Mouse (Mus musculus) left cerebral cortex, postnatal 4 days (tissue): ENCODE results near the gene Tgfb3. TPM values are rescaled to one million over a fixed set of nuclear protein-coding genes. Genes with fewer than 3 reads are reported as not detected.

Source experiments
- DNase-seq: peaks from one replicate; pipeline ENCODE4 v3.0.0-alpha.2; 2022
- intact Hi-C: fragments of 180-260 bp; cut with DNase I; formaldehyde crosslinking; loops from one replicate; pipeline ENCODE4 v1.15.1; 2025
- total RNA-seq, 2 experiments: library from RNA; stranded (reverse); gene quantifications; 2 replicates each; pipeline ENCODE4 v1.2.3; 2021

The Tgfb3 gene
- total RNA-seq, 2 experiments from 2014 or later: 6.5 to 7.0 TPM

DNA sequence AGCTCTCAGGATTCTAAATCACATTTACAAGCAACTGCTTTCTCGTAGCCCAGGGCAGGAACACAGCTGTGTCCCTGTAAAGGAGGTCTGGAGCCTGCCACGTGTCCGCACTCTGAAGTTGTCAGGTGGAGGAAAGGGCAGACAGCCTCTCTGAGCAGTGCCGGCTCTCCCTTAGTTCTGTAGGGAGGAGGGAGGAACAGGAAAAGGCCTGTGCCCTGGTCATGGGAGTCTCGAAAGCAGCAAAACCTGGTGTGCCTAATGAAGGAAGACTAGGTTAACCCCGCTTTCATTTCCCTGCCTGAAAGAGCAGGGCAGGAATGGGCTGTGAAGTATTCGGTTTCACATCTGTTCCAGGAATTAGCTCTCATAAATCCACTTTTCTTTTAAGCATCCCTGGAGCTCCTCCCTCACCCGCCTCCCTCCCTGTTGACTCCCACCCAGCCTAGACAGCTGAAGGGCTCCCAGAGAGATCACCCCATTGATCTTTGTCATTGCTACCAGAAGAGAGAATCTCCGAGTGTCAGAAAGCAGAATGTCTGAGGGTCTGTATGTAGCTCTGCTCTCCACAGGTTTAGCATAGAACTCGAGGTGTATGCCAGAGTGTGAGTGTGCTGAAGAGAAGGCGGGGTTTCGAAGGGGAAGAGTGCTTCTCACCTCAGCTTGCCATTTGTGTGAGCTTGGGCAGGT lies 41.5 kb downstream of the Tgfb3 start:
- DNase-seq: no peak
- intact Hi-C loops: no loop called here

- intact Hi-C loops: no loop called here
- peak; percentile 54 for DNase-seq
Measured at GRCm38 (mm10) chr12:86036368-86037166, 42.3 kb downstream of the Tgfb3 start.

DNA sequence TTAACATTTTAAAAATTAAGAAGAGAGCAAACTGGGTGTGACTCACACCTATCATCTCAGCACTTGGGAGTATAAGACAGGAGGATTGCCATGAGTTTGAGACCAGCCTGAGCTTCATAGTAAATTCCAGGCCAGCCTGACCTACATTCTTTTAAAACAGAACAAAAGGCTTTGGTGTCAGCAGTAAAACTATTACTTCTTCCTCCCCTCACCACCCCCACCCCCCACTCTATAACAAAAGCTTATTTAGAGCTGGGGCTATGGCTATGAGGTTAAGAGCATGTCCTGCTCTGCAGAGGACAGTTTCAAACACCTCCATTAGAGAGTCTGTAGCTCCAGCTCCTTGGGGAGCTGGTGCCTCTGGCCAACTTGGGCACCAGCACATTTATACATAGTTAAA lies 43.3 kb downstream of the Tgfb3 start:
- intact Hi-C loops: no loop called here
- DNase-seq: no peak

DNA sequence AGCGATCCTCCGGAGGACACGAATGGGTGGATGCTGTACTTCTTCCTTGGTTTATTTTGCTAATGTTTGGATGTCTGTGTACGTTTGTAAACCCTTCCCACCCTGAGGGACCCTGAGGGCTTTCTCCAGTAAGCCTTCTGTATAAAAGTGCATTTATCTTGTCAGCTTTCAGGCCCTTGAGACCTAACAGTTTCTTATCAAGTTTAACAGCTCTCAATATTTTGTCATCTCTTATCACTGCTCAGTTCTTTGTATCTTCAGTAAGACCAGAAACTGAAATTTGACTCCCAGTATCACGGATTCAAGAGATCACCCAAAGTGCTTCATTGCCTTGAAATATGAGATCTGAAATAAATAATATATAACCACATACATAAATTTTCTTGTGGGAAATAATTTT lies 47.9 kb downstream of the Tgfb3 start:
- intact Hi-C loops: no loop called here
- DNase-seq: no peak

GRCm38 (mm10) chr12:86027747-86028146 lies 51.1 kb downstream of the Tgfb3 start:
- no peak for DNase-seq
- intact Hi-C loops: no loop called here

- intact Hi-C loops: no loop called here
- peak; percentile 63 for DNase-seq
Measured at GRCm38 (mm10) chr12:86027000-86027399, 51.8 kb downstream of the Tgfb3 start.

DNA sequence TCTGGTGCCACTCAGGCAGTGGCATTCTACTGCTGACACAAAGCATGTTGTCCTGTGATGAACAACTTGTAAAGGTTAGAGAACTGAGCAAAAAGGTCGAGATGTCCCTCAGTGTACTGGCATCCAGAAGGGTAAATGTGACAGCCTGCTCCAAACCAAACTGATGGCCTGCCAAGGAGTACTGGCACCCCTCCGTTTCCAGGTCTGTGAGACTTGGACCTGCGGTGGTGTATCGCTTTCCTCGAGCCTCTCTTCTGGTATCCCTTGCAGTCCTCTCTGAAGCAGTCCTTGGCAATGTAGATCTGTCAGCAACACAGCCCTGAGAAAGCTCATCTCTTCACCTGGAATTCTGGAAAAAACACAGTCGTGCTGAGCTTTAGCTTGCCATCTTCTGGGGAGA lies 53.4 kb downstream of the Tgfb3 start:
- DNase-seq: no peak
- intact Hi-C loops: no loop called here

DNA sequence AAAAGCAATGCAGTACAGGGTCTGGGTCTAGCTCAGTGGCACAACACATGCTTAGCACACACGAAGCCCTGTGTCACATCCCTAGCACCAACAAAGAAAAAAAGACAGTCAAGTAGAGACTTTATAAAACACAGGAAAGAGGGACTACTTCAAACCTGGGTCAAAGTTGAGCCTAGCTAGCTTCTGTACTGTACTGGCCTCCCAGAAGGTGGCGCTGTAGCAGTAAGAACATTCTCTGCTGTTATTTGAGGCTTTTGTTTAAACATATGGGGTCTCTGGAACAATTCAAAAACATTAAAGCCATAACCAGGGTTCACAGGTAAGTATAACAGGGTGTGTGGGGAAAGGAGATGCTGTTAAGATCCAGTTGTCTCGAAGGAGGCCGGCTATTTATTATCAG lies 54.4 kb downstream of the Tgfb3 start:
- intact Hi-C loops: no loop called here
- DNase-seq: peak; percentile 48

DNA sequence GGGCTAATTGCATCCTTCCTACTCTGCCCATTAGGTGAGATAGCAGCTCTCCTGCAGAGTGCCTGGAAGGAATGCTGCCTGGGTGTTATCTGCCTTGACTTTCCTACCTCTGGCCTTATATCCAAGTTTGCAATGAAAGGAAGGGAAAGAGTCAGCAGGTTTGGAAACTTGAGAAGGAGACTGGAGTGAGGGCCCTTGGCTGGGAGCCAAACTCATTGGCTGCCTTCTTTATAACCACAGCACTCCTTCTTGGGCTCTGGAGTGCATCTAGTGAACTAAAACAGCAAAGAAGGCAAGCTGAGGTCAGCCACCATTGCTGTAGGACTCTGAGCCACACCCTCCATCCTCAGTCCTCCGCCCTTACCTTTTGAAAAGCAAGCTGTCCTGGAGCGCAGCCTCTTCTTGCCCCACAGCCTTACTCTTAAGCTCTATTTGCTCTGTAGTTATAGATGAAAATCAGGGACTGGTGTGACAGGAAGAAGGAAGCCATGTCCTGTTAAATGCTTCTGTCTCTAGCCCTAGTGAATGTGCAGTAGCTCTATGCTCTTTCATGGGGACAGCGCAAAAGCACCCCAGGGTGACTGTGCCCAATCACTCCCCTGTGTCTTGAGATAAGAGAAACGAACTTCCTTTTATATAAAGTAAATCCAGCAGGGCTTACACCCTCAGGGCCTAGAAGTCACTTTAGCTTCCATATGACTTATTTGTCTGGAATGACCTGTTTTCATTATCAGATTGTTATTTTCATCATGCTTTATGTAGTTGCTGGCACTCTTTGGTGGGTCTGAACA lies 55.6 kb downstream of the Tgfb3 start:
- intact Hi-C loops: no loop called here
- DNase-seq: peak; percentile 43

- DNase-seq: no peak
- intact Hi-C loops: no loop called here
Measured at GRCm38 (mm10) chr12:86022282-86022984, 56.4 kb downstream of the Tgfb3 start.

- intact Hi-C loops: no loop called here
- DNase-seq: no peak
Measured at GRCm38 (mm10) chr12:86021583-86021982, 57.3 kb downstream of the Tgfb3 start.

GRCm38 (mm10) chr12:86017360-86017759 lies 61.5 kb downstream of the Tgfb3 start:
- intact Hi-C loops: no loop called here
- DNase-seq: no peak

- no peak for DNase-seq
- intact Hi-C loops: no loop called here
Measured at GRCm38 (mm10) chr12:86015114-86015513, 63.7 kb downstream of the Tgfb3 start.

DNA sequence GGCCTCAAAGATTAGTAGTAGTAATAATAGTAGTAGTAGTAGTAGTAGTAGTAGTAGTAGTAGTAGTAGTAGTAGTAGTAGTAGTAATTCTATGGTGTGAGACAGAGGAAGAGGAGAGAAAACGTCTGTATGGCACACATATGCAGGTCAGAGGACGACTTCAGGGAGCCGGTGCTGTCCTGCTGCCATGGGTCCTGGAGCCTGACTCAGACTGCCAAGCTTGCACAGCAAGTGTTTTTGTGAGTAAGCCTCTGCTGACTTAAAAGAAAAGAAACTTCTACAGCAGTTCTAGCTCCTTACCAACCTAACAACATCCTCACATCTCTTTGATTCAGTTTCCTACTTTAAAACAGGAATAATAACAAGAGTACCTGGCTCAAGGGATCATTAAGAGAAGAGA lies 64.2 kb downstream of the Tgfb3 start:
- intact Hi-C loops: no loop called here
- no peak for DNase-seq

DNA sequence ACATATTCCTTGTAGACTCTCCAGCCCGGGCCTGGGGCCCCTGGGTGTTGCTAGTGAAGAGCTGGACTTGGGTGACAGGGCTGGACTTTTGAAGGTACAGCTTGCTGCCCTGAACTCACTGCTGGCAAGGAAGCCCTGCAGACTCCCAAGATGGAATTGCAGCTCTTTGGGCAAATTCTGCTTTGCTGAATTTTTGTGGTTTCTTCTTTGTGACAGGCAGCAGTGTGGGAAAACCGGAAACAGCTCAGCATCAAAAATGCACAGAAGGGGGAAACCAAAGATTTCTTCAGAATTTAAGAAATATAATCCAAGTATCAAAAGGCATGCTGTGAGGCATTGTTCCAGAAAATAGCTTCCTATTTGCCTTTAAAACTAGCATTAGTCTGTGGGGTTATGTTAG lies 64.7 kb downstream of the Tgfb3 start:
- intact Hi-C loops: no loop called here
- no peak for DNase-seq

DNA sequence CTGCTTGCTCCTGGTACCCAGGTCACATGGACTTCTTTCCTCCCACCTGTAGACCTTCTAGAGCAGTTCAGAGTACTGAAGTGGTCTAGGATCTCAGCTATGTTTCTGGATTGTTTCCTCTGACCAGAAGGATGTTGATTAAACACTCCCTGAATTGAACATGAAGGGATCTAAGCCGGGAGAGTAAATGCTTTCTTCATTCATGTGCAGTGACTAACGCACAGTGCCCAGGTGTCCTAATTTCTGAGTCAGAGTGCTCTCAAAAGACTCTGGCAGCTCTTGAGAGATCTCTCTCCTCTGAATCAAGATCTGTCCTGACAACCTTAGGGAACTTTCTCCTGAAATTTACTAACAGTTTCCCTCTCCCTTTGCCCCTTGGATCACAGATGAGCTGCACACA lies 66.6 kb downstream of the Tgfb3 start:
- intact Hi-C loops: no loop called here
- no peak for DNase-seq

DNA sequence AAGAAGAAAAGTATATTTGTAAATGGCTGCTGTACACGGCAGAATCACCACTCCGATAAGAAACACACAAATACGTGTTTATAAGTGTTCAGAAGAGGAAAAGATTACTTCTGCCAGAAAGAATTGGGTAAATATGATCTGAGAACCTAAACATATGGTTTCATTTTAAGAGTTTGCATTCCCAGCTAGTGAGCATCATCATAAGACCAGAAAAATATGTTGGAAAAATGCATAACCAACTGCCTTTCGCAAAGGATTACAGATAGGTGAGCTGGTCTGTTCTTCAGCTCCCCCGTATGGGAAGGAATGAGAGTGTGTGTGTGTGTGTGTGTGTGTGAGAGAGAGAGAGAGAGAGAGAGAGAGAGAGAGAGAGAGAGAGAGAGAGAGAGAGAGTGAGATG lies 68.2 kb downstream of the Tgfb3 start:
- intact Hi-C loops: no loop called here
- no peak for DNase-seq

DNA sequence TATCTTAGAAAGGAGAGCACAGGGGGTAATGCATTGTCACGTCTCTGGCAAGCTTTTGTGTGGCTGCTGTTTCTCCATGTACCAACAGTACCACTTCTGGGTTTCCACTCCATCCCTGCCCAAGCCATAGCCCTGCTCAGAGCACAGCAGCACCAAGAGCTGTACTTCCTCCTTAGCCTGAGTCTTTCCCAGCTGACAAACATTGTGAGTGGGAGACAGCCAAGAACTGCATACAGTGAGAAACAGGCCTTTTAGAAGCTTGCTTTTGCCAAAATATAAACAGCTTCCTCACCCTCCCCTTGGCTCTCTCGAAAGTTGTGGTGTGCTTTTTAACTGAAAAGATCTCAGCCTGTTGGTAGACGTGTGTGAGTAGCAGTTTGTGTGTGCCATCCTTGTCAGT lies 71.5 kb downstream of the Tgfb3 start:
- DNase-seq: no peak

More for the DNA sequence above, 71.5 kb downstream of the Tgfb3 start:
- intact Hi-C loops: no loop called here
